Mouse (Mus musculus): ENCODE results near the gene Shmt1. TPM values are rescaled to one million over a fixed set of nuclear protein-coding genes. Genes with fewer than 3 reads are reported as not detected.

Gene Shmt1
- polyA plus RNA-seq, 2 experiments, result 30.4 to 35.9 TPM

GRCm38 (mm10) chr11:60796342-60796741, 15.2 kb downstream of the Shmt1 start:
- Histone ChIP-seq H3K4me1 (ENCODE audit: control insufficient read depth, insufficient read depth, low read length) (no peaks in the 10 kb centered on the region), H3K9ac (ENCODE audit: low read depth, low read length, severe bottlenecking) (no peak overlapping the region), H3K27ac (replicated peaks; ENCODE audit: low read depth, low read length) (no peak overlapping the region), H3K27me3 (ENCODE audit: control insufficient read depth, insufficient read depth, low read length) (no peaks in the 10 kb centered on the region), H3K36me3 (ENCODE audit: control insufficient read depth, insufficient read depth, low read length) (peaks cover 43% of the 10 kb centered on the region), H3K9me3 (ENCODE audit: control insufficient read depth, low read length) (no peaks in the 10 kb centered on the region), H3K4me3 (replicated peaks; ENCODE audit: low read length) (no peak overlapping the region), H3K4me2 (replicated peaks; ENCODE audit: low read depth, low read length, severe bottlenecking) (no peak overlapping the region)
- DNase-seq (ENCODE audit: low spot score), result no peak
- 90% methylated on average over 11 of the region's 11 CpGs for WGBS
- ATAC-seq (ENCODE audit: low FRiP score, low read depth), result no peak
- no peak for TF ChIP-seq POLR2A (IDR thresholded peaks at IDR 0.05; ENCODE audit: borderline replicate concordance, extremely low read depth, insufficient read depth, insufficient read length)

GRCm38 (mm10) chr11:60790472-60790871, 21.0 kb downstream of the Shmt1 start:
- H3K9ac ChIP-seq (ENCODE audit: low read depth, low read length, severe bottlenecking), result no peak overlapping the region
- WGBS, result 46% methylated on average over 2 of the region's 2 CpGs
- no peaks in the 10 kb centered on the region for H3K9me3 ChIP-seq (ENCODE audit: control insufficient read depth, low read length)
- H3K4me3 ChIP-seq (replicated peaks; ENCODE audit: low read length), result no peak overlapping the region
- TF ChIP-seq POLR2A (IDR thresholded peaks at IDR 0.05; ENCODE audit: borderline replicate concordance, extremely low read depth, insufficient read depth, insufficient read length), result no peak
- H3K4me1 ChIP-seq (ENCODE audit: control insufficient read depth, insufficient read depth, low read length), result no peaks in the 10 kb centered on the region
- peaks cover 68% of the 10 kb centered on the region for H3K36me3 ChIP-seq (ENCODE audit: control insufficient read depth, insufficient read depth, low read length)
- no peak for DNase-seq (ENCODE audit: low spot score)
- H3K27me3 ChIP-seq (ENCODE audit: control insufficient read depth, insufficient read depth, low read length), result no peaks in the 10 kb centered on the region
- no peak for ATAC-seq (ENCODE audit: low FRiP score, low read depth)
- H3K27ac ChIP-seq (replicated peaks; ENCODE audit: low read depth, low read length), result no peak overlapping the region
- H3K4me2 ChIP-seq (replicated peaks; ENCODE audit: low read depth, low read length, severe bottlenecking), result no peak overlapping the region

DNA sequence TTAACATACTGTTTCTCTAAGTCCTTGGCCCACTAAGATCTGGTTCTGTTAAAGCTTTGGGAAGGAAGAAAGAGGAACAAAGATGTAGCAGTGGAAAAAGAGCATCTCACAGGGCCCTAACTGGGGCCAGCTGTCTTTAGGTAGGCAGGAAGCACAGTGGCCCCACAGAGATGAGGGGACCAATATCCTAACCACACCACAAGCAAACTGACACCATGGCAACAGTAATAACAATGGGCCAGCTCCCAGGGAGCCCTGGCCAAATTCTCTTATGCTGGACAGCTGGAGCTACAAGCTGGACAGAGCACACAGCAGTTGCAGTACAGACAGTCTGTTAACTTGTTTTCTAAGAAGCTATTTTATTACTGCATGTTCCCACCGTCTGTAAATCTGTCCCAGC, 23.9 kb downstream of the Shmt1 start:
- Histone ChIP-seq H3K4me1 (ENCODE audit: control insufficient read depth, insufficient read depth, low read length) (no peaks in the 10 kb centered on the region), H3K4me2 (replicated peaks; ENCODE audit: low read depth, low read length, severe bottlenecking) (no peak overlapping the region), H3K27ac (replicated peaks; ENCODE audit: low read depth, low read length) (no peak overlapping the region), H3K4me3 (replicated peaks; ENCODE audit: low read length) (no peak overlapping the region), H3K27me3 (ENCODE audit: control insufficient read depth, insufficient read depth, low read length) (no peaks in the 10 kb centered on the region), H3K9ac (ENCODE audit: low read depth, low read length, severe bottlenecking) (no peak overlapping the region), H3K9me3 (ENCODE audit: control insufficient read depth, low read length) (no peaks in the 10 kb centered on the region), H3K36me3 (ENCODE audit: control insufficient read depth, insufficient read depth, low read length) (peaks cover 76% of the 10 kb centered on the region)
- DNase-seq (ENCODE audit: low spot score), result peak; percentile 49
- 46% methylated on average over 1 of the region's 1 CpGs for WGBS
- TF ChIP-seq POLR2A (IDR thresholded peaks at IDR 0.05; ENCODE audit: borderline replicate concordance, extremely low read depth, insufficient read depth, insufficient read length), result no peak
- ATAC-seq (ENCODE audit: low FRiP score, low read depth), result peak; percentile 32; the same call in 1 of the 2 replicates

GRCm38 (mm10) chr11:60784179-60784922, 27.2 kb downstream of the Shmt1 start:
- Histone ChIP-seq H3K9ac (ENCODE audit: low read depth, low read length, severe bottlenecking) (no peak overlapping the region), H3K27me3 (ENCODE audit: control insufficient read depth, insufficient read depth, low read length) (no peaks in the 10 kb centered on the region), H3K4me3 (replicated peaks; ENCODE audit: low read length) (no peak overlapping the region), H3K27ac (replicated peaks; ENCODE audit: low read depth, low read length) (no peak overlapping the region), H3K36me3 (ENCODE audit: control insufficient read depth, insufficient read depth, low read length) (peaks cover 80% of the 10 kb centered on the region), H3K4me1 (ENCODE audit: control insufficient read depth, insufficient read depth, low read length) (peaks cover 27% of the 10 kb centered on the region), H3K9me3 (ENCODE audit: control insufficient read depth, low read length) (no peaks in the 10 kb centered on the region), H3K4me2 (replicated peaks; ENCODE audit: low read depth, low read length, severe bottlenecking) (no peak overlapping the region)
- TF ChIP-seq POLR2A (IDR thresholded peaks at IDR 0.05; ENCODE audit: borderline replicate concordance, extremely low read depth, insufficient read depth, insufficient read length), result no peak
- DNase-seq (ENCODE audit: low spot score) (no peak), ATAC-seq (ENCODE audit: low FRiP score, low read depth) (no peak)
- WGBS, result 89% methylated on average over 8 of the region's 8 CpGs

- Histone ChIP-seq H3K4me3 (replicated peaks; ENCODE audit: low read length) (peak overlapping the region; percentile 11; the same call in 1 of the 2 replicates), H3K9ac (ENCODE audit: low read depth, low read length, severe bottlenecking) (no peak overlapping the region), H3K36me3 (ENCODE audit: control insufficient read depth, insufficient read depth, low read length) (peaks cover 42% of the 10 kb centered on the region), H3K9me3 (ENCODE audit: control insufficient read depth, low read length) (no peaks in the 10 kb centered on the region), H3K27me3 (ENCODE audit: control insufficient read depth, insufficient read depth, low read length) (no peaks in the 10 kb centered on the region), H3K27ac (replicated peaks; ENCODE audit: low read depth, low read length) (no peak overlapping the region), H3K4me1 (ENCODE audit: control insufficient read depth, insufficient read depth, low read length) (peaks cover 54% of the 10 kb centered on the region), H3K4me2 (replicated peaks; ENCODE audit: low read depth, low read length, severe bottlenecking) (peak overlapping the region; percentile 36)
- ATAC-seq (ENCODE audit: low FRiP score, low read depth), result no peak
- no peak for TF ChIP-seq POLR2A (IDR thresholded peaks at IDR 0.05; ENCODE audit: borderline replicate concordance, extremely low read depth, insufficient read depth, insufficient read length)
- DNase-seq (ENCODE audit: low spot score), result no peak
- WGBS, result 93% methylated on average over 10 of the region's 10 CpGs
Measured at GRCm38 (mm10) chr11:60779673-60780189, 31.8 kb downstream of the Shmt1 start.

Measured in limb, embryonic 14.5 days (tissue).